Mouse (Mus musculus) ES-Bruce4 (cell line): Measurements from ENCODE around the gene Uggt2.

Experiments used
- CTCF ChIP-seq: IDR thresholded peaks from one replicate; pipeline ENCODE4 v1.8.1; 2011; ENCODE audit warnings: low read depth, low read length
- EP300 ChIP-seq: IDR thresholded peaks from 2 replicates; pipeline ENCODE4 v1.6.1; 2011; ENCODE audit warnings: low read depth, low read length; ENCODE audit not compliant: insufficient read depth
- POLR2A ChIP-seq: IDR thresholded peaks from one replicate; pipeline ENCODE4 v1.8.1; 2011; ENCODE audit warnings: low read length; ENCODE audit not compliant: insufficient read depth

- TF ChIP-seq CTCF (peak; percentile 53), POLR2A (no peak), EP300 (no peak)
These were observed 24.8 kb upstream of the Uggt2 start for GRCm38 (mm10) chr14:119124061-119124460.
